Mouse (Mus musculus): ENCODE results near the gene Plekha8.

DNA sequence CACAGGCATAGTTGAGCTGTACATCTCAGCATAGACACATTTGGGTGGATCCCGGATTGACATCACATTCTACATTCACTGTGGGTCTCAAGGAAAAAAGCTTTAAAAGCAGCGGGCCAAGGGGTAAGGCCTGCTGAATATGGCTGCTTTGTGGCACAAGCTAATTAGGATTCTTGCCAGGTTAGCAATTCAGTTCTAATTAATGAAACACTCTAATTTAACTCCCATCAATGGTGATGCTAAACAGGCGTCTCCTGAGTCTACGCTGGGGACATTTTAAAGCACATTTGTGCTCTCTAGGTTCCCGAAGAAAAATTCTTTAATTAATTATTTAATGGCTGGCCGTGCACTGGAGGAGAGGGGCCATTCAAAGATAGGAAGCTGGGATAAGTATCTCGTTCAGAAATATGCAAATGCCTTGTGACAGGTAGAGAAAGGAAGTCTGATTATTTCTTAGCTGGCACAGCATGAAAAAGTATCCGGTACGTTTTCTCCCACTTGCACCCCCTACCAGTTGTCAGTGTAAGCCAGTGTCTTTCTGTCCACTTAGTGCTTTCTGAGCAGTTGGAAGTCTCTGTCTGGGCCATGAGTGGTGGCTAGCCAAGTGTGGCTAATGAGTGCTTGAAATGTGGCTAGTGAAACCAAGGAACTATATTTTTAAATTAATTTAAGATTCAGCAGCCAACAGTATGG is 42.0 kb upstream of the Plekha8 start:
- no peak for TF ChIP-seq CTCF (IDR thresholded peaks at IDR 0.05; ENCODE audit: extremely low read depth, insufficient read depth, insufficient read length, insufficient replicate concordance)
- TF ChIP-seq POLR2A (IDR thresholded peaks at IDR 0.05; ENCODE audit: low read depth, low read length) = no peak

Measured in spleen, adult 2 months (tissue).